ENCODE assay signal across 15 mouse cellular contexts in genomic region chr9:43970858-43971257, GRCm38 (mm10).
DNase-seq lines count a peak whose midpoint lies in the region; ATAC-seq lines count a peak whose summit lies in the region.
"Had no signal": no experiment of that assay in that cellular context is flagged by ENCODE, and none has a peak within 500 bp of the region (broad histone marks: within the 10 kb centered on the region; RNA-seq: fewer than 3 reads in every experiment).

No protein-coding gene starts in this region.

- no peak overlapping the region for H3K9ac ChIP-seq in midbrain, embryonic 11.5 days (ENCODE audit: low read length)
- no peak overlapping the region for H3K9ac ChIP-seq in hindbrain, embryonic 16.5 days (ENCODE audit: low read depth, low read length)
- H3K9ac ChIP-seq in neural tube, embryonic 15.5 days (replicated peaks), result no peak overlapping the region
- H3K9ac ChIP-seq: heart, embryonic 15.5 days; limb, embryonic 13.5 days; lung, embryonic 14.5 days had no signal

- no peak overlapping the region for H3K27ac ChIP-seq in midbrain, embryonic 11.5 days (ENCODE audit: low read depth, low read length)
- no peak overlapping the region for H3K27ac ChIP-seq in midbrain, embryonic 10.5 days (replicated peaks)
- no peak overlapping the region for H3K27ac ChIP-seq in hindbrain, embryonic 16.5 days (ENCODE audit: low read depth, low read length)
- H3K27ac ChIP-seq in neural tube, embryonic 15.5 days (replicated peaks), result no peak overlapping the region
- H3K27ac ChIP-seq: heart, embryonic 15.5 days; limb, embryonic 13.5 days had no signal

- H3K4me1 ChIP-seq in midbrain, embryonic 11.5 days (ENCODE audit: control insufficient read depth, insufficient read depth, low read length), result peaks cover 14% of the 10 kb centered on the region
- peaks cover 21% of the 10 kb centered on the region for H3K4me1 ChIP-seq in midbrain, embryonic 10.5 days
- H3K4me1 ChIP-seq in hindbrain, embryonic 16.5 days (ENCODE audit: control insufficient read depth, insufficient read depth, low read depth, low read length), result peaks cover 16% of the 10 kb centered on the region
- peaks cover 25% of the 10 kb centered on the region for H3K4me1 ChIP-seq in neural tube, embryonic 15.5 days
- H3K4me1 ChIP-seq: limb, embryonic 13.5 days had no signal

- DNase-seq in midbrain, embryonic 11.5 days (ENCODE audit: low spot score, missing footprints), result peak; percentile 76
- DNase-seq in midbrain, embryonic 10.5 days (ENCODE audit: low spot score), result no peak
- DNase-seq in cerebellum, postnatal 10 days, result peak; percentile 83 to 90
- no peak for DNase-seq in lung, postnatal 36 days
- no peak for DNase-seq in gastrocnemius, postnatal 36 days
- DNase-seq: kidney, postnatal 36 days; layer of hippocampus, postnatal 36 days; lung, embryonic 14.5 days; spleen, adult 18-20 months had no signal

- H3K27me3 ChIP-seq in midbrain, embryonic 11.5 days (ENCODE audit: control insufficient read depth, insufficient read depth, low read length), result no peaks in the 10 kb centered on the region; the same call in 1 of the 2 replicates
- H3K27me3 ChIP-seq in midbrain, embryonic 10.5 days (ENCODE audit: low read depth, poor library complexity, severe bottlenecking), result no peaks in the 10 kb centered on the region
- no peaks in the 10 kb centered on the region for H3K27me3 ChIP-seq in hindbrain, embryonic 16.5 days (replicated peaks; ENCODE audit: control insufficient read depth, insufficient read depth, low read length)
- H3K27me3 ChIP-seq in neural tube, embryonic 15.5 days (replicated peaks), result 0 out of 2 replicates have a peak, but pooled peaks cover 3% of the 10 kb centered on the region

- ATAC-seq in midbrain, embryonic 11.5 days (ENCODE audit: low FRiP score), result no peak
- ATAC-seq in hindbrain, embryonic 16.5 days, result peak; percentile 43
- ATAC-seq in neural tube, embryonic 15.5 days (ENCODE audit: low FRiP score), result 0 out of 2 replicates have a peak, but pooled peaks have one; percentile 15
- ATAC-seq: intestine, postnatal 0 days; Patski had no signal

- H3K4me3 ChIP-seq in midbrain, embryonic 11.5 days (ENCODE audit: low read depth, low read length), result no peak overlapping the region
- H3K4me3 ChIP-seq in midbrain, embryonic 10.5 days, result no peak overlapping the region
- H3K4me3 ChIP-seq in hindbrain, embryonic 16.5 days (ENCODE audit: low read length), result no peak overlapping the region
- no peak overlapping the region for H3K4me3 ChIP-seq in neural tube, embryonic 15.5 days (replicated peaks)
- H3K4me3 ChIP-seq: heart, embryonic 15.5 days; limb, embryonic 13.5 days had no signal

- no peaks in the 10 kb centered on the region for H3K9me3 ChIP-seq in midbrain, embryonic 11.5 days (ENCODE audit: control insufficient read depth, low read length)
- no peaks in the 10 kb centered on the region for H3K9me3 ChIP-seq in midbrain, embryonic 10.5 days (replicated peaks)
- H3K9me3 ChIP-seq in hindbrain, embryonic 16.5 days (ENCODE audit: control insufficient read depth, low read length), result no peaks in the 10 kb centered on the region
- H3K9me3 ChIP-seq in neural tube, embryonic 15.5 days (replicated peaks), result no peaks in the 10 kb centered on the region
- H3K9me3 ChIP-seq: heart, embryonic 15.5 days; limb, embryonic 13.5 days had no signal

- intact Hi-C loops in gastrocnemius, postnatal 36 days (cut with DNase I), result loop anchor here (5.0 kb wide), 1 partner anchor 229 kb away; the partner anchor contains the start of gene Nectin1

- H3K4me2 ChIP-seq in midbrain, embryonic 11.5 days, result no peak overlapping the region
- H3K4me2 ChIP-seq in hindbrain, embryonic 16.5 days (ENCODE audit: low read length), result no peak overlapping the region
- no peak overlapping the region for H3K4me2 ChIP-seq in neural tube, embryonic 15.5 days
- H3K4me2 ChIP-seq: heart, embryonic 15.5 days; limb, embryonic 13.5 days; lung, embryonic 14.5 days had no signal

- WGBS in midbrain, embryonic 11.5 days, result 69% methylated on average over 3 of the region's 3 CpGs
- 81% methylated on average over 3 of the region's 3 CpGs for WGBS in midbrain, embryonic 10.5 days
- 34% methylated on average over 3 of the region's 3 CpGs for WGBS in hindbrain, embryonic 16.5 days
- 34% methylated on average over 3 of the region's 3 CpGs for WGBS in neural tube, embryonic 15.5 days

- H3K36me3 ChIP-seq in midbrain, embryonic 11.5 days (ENCODE audit: control insufficient read depth, insufficient read depth, low read length), result no peaks in the 10 kb centered on the region
- H3K36me3 ChIP-seq in midbrain, embryonic 10.5 days, result no peaks in the 10 kb centered on the region
- no peaks in the 10 kb centered on the region for H3K36me3 ChIP-seq in hindbrain, embryonic 16.5 days (ENCODE audit: control insufficient read depth, insufficient read depth, low read length)
- no peaks in the 10 kb centered on the region for H3K36me3 ChIP-seq in neural tube, embryonic 15.5 days
- H3K36me3 ChIP-seq: heart, embryonic 15.5 days; limb, embryonic 13.5 days had no signal

Comparison
In these comparisons a context has a peak if more than half of its experiments do, and no peak if none do; other contexts are left out.
1. DNase-seq: peak in midbrain, embryonic 11.5 days (single experiment) and cerebellum, postnatal 10 days (2 of 2); none in midbrain, embryonic 10.5 days (single experiment), lung, postnatal 36 days (single experiment) and gastrocnemius, postnatal 36 days (0 of 2).